Mouse (Mus musculus) G1E (cell line): ENCODE measurements at regions not wholly inside any gene's neighbourhood (a gene's known extent, or its start where the extent isn't known, plus 50 kb on each side); places are given as distances from the start of the nearest gene placed in this dataset.

Experiments
- ATAC-seq: 2 replicates; pipeline ENCODE4 v1.8.0; 2016; ENCODE audit warnings: mild to moderate bottlenecking; ENCODE audit not compliant: insufficient number of reproducible peaks, poor library complexity, low FRiP score, severe bottlenecking; ENCODE audit errors: extremely low read depth
- DNase-seq: peaks from one replicate; pipeline ENCODE4 v3.0.0; 2012; ENCODE audit warnings: low spot score
- H3K27me3 ChIP-seq: 2 replicates; pipeline ENCODE4 v1.6.1; 2012; ENCODE audit warnings: mild to moderate bottlenecking, low read length, inconsistent platforms; ENCODE audit not compliant: insufficient read depth
- H3K36me3 ChIP-seq: replicated peaks from 2 replicates; pipeline ENCODE3; 2012; ENCODE audit warnings: mild to moderate bottlenecking, inconsistent platforms
- H3K4me1 ChIP-seq: 2 replicates; pipeline ENCODE4 v1.6.1; 2012; ENCODE audit warnings: low read depth, low read length, inconsistent platforms, mixed read lengths; ENCODE audit not compliant: insufficient read depth
- H3K4me3 ChIP-seq: 2 replicates; pipeline ENCODE4 v1.5.1; 2012; ENCODE audit warnings: low read depth, mild to moderate bottlenecking, inconsistent platforms, low read length, moderate library complexity, mixed read lengths
- H3K9me3 ChIP-seq: replicated peaks from 2 replicates; pipeline ENCODE4 v1.6.1; 2012; ENCODE audit warnings: inconsistent platforms
- CTCF ChIP-seq: IDR thresholded peaks from 2 replicates; pipeline ENCODE4 v1.5.1; 2012; ENCODE audit warnings: low read depth, low read length, inconsistent platforms, mixed read lengths
- GATA1 ChIP-seq: IDR thresholded peaks from 2 replicates; pipeline ENCODE4 v1.6.1; 2012; ENCODE audit warnings: borderline replicate concordance, low read length, inconsistent platforms, mixed read lengths
- GATA2 ChIP-seq: IDR thresholded peaks from 2 replicates; pipeline ENCODE4 v1.6.1; 2012; ENCODE audit warnings: low read depth, low read length, inconsistent platforms, borderline replicate concordance
- POLR2AphosphoS5 ChIP-seq: IDR thresholded peaks from 2 replicates; pipeline ENCODE4 v1.6.1; 2012; ENCODE audit warnings: low read depth, low read length, inconsistent platforms; ENCODE audit not compliant: insufficient replicate concordance
- TAL1 ChIP-seq: conservative IDR thresholded peaks from 2 replicates; pipeline ENCODE4 v1.6.1; 2012; ENCODE audit warnings: low read depth, low read length, inconsistent platforms, mixed read lengths

DNA sequence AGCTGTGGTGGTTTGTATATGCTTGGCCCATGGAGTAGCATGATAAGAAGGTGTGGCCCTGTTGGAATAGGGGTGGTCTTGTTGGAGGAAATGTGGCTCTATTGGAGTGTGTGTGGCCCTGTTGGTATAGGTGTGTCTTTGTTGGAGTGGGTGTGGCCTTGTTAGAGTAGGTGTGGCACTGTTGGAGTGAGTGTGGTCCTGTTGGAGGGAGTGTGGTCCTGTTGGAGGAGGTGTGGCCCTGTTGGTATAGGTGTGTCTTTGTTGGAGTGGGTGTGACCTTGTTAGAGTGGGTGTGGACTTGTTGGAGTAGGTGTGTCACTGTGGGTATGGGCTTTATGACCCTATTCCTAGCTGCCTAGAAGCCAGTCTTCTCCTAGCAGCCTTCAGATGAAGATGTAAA, 64.6 kb upstream of the Gm26897 start:
- ATAC-seq: no peak
- Histone ChIP-seq H3K27me3 (no peaks in the 10 kb centered on the region), H3K36me3 (no peaks in the 10 kb centered on the region), H3K4me3 (no peak overlapping the region), H3K4me1 (no peaks in the 10 kb centered on the region), H3K9me3 (peaks cover 92% of the 10 kb centered on the region)
- TF ChIP-seq GATA1 (no peak), TAL1 (no peak), CTCF (no peak)
- no peak for DNase-seq

DNA sequence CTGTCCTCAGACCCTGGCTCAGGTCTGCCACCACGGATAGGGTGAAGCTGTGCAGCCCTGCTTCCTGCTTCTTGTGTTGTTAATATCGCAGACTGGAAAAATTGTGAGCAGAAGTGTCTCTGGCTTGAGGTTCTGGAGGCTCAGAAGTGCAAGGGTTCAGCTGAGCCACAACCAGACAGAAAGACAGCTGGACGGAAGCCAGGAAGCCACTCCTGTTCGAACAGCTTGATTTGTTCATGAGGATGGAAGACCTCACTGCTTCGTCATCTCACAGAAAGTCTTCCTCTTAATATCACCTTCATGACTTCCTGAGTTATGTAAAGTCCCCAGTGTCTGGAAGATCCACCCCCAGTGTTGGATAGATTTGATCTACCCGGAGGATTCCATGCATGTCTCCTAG, 62.0 kb upstream of the Gm26897 start:
- TF ChIP-seq GATA1 (no peak), TAL1 (no peak), GATA2 (no peak), CTCF (no peak), POLR2AphosphoS5 (no peak)
- ATAC-seq: no peak
- Histone ChIP-seq H3K4me1 (no peaks in the 10 kb centered on the region), H3K9me3 (peaks cover 91% of the 10 kb centered on the region), H3K27me3 (no peaks in the 10 kb centered on the region), H3K36me3 (no peaks in the 10 kb centered on the region), H3K4me3 (no peak overlapping the region)
- no peak for DNase-seq

DNA sequence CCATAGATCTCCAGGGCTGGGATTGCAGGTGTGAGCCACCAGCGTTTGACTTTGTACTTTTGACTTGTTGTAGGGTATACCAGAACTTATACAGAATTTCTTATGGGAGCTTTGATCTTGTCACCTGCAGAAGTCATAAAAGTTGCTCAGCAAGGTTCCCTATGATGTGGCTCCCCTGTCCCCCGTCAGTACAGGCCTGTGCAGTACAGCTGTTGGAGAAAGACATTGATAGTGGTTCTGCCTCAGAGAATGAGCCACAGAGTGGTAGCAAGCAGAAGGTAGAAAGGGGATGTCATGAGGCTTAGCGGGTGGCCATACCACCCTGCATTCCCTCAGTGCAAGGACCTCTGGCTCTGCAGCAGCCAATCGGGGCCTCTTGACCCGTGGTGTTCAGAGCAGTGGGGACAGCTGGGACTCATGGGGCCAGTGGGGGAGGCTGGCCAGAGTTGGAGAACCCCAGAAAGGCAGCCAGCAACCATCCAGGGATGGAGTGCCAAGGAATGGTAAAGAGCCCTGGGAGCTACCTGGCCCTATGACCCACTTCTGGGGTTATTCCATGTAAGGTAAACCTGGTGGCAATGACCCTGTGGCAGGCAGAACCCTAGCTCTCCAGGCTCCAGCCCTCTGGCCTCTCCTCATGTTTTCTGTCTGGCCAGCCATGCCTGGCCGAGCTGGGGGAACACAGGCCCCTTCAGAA, 58.6 kb upstream of the Gm26897 start:
- Histone ChIP-seq H3K4me3 (no peak overlapping the region), H3K9me3 (peaks cover 92% of the 10 kb centered on the region), H3K27me3 (no peaks in the 10 kb centered on the region), H3K36me3 (no peaks in the 10 kb centered on the region), H3K4me1 (no peaks in the 10 kb centered on the region)
- ATAC-seq (no peak), DNase-seq (no peak)
- TF ChIP-seq POLR2AphosphoS5 (no peak), GATA1 (no peak), CTCF (no peak), TAL1 (no peak), GATA2 (no peak)

DNA sequence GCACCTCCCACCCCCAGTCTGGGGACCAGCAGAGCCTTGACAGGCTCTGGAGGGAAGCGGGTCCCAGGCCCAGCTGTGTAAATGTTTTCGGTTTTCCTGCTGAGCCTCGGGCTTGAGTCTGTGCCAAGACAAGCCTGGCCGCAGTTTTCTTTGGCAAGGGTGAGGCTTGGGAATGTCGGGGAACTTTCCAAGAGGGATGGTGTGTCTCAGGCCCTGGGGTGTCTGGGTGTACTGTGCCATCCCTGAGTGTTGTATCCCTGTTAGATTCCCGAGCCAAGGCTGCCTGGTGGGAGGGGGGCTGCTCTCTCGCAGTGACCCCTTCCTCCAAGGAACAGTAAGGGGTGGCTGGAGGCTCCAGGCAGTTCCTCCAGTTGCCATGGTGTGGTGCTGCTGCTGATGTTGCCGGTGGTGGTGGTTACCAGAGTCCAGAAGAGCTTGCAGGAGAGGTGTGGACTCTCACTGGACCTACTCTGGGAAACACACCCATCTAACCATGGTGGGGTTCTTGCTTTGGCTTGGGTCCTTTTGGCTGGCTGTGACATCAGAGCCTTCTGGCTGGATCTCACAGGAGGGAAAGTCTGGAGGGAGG, 58.0 kb upstream of the Gm26897 start:
- ATAC-seq: no peak
- no peak for DNase-seq
- TF ChIP-seq GATA2: no peak
- TF ChIP-seq CTCF: no peak
- TF ChIP-seq GATA1: no peak
- TF ChIP-seq POLR2AphosphoS5: no peak
- TF ChIP-seq TAL1: no peak
- peaks cover 92% of the 10 kb centered on the region for H3K9me3 ChIP-seq
- no peaks in the 10 kb centered on the region for H3K36me3 ChIP-seq
- no peaks in the 10 kb centered on the region for H3K27me3 ChIP-seq
- no peaks in the 10 kb centered on the region for H3K4me1 ChIP-seq
- H3K4me3 ChIP-seq: no peak overlapping the region

DNA sequence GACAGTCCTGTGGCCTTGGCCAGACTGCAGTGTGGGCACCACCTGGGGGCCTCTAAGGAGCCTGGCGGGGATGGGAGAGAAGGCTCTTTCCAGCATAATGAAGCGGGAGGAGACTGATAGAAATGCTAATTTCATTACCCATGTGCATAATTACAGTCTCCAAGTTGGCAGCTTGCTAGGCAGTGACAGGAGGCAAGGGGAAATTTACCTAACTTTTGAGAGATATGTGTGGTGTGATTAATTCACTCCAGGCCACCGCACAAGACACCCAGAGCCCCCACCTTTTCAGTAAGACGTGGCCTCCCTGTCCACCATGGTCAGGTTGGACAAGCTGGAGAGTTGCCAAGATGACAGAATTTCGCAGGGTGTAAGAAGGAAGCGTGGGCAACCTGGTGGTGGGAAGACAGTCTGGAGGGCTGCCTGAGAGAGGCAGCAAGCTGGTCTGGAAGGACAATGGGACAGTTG, 55.8 kb upstream of the Gm26897 start:
- no peaks in the 10 kb centered on the region for H3K4me1 ChIP-seq
- DNase-seq: no peak
- H3K36me3 ChIP-seq: no peaks in the 10 kb centered on the region
- H3K4me3 ChIP-seq: 0 out of 2 replicates have a peak overlapping the region, but pooled peaks have one; percentile 14
- H3K27me3 ChIP-seq: no peaks in the 10 kb centered on the region
- ATAC-seq: no peak
- H3K9me3 ChIP-seq: peaks cover 91% of the 10 kb centered on the region
- TF ChIP-seq GATA1: no peak
- TF ChIP-seq TAL1: no peak
- no peak for TF ChIP-seq GATA2
- no peak for TF ChIP-seq CTCF
- TF ChIP-seq POLR2AphosphoS5: no peak

DNA sequence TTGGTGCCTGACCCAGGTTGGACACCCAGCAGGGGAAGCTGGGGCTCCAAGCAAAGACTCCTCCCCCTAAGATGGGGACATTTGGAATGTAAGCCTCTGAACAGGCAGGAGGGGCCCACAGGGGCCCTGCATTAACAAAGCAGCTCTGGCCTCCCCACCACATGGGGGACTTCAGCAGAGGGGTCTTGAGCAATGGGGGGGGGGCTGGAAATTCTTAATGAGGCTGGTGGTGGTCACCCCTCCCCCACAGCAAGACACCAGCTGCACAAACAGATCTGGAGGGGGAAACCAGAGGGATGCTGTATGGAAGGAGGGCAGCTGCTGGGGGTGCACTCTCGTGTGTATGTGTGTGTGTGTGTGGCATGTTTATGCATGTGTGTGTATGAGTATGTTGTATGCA, 55.2 kb upstream of the Gm26897 start:
- no peak for DNase-seq
- H3K4me1 ChIP-seq: no peaks in the 10 kb centered on the region
- H3K36me3 ChIP-seq: no peaks in the 10 kb centered on the region
- H3K9me3 ChIP-seq: peaks cover 94% of the 10 kb centered on the region
- ATAC-seq: no peak
- H3K27me3 ChIP-seq: no peaks in the 10 kb centered on the region
- TF ChIP-seq TAL1 (no peak), GATA2 (no peak), CTCF (no peak), POLR2AphosphoS5 (no peak), GATA1 (no peak)
- no peak overlapping the region for H3K4me3 ChIP-seq
